Mouse (Mus musculus): ENCODE results near the gene Map3k1. TPM values are rescaled to one million over a fixed set of nuclear protein-coding genes. Genes with fewer than 3 reads are reported as not detected.

Map3k1 gene
- polyA plus RNA-seq, 1 experiment: 5.7 TPM

DNA sequence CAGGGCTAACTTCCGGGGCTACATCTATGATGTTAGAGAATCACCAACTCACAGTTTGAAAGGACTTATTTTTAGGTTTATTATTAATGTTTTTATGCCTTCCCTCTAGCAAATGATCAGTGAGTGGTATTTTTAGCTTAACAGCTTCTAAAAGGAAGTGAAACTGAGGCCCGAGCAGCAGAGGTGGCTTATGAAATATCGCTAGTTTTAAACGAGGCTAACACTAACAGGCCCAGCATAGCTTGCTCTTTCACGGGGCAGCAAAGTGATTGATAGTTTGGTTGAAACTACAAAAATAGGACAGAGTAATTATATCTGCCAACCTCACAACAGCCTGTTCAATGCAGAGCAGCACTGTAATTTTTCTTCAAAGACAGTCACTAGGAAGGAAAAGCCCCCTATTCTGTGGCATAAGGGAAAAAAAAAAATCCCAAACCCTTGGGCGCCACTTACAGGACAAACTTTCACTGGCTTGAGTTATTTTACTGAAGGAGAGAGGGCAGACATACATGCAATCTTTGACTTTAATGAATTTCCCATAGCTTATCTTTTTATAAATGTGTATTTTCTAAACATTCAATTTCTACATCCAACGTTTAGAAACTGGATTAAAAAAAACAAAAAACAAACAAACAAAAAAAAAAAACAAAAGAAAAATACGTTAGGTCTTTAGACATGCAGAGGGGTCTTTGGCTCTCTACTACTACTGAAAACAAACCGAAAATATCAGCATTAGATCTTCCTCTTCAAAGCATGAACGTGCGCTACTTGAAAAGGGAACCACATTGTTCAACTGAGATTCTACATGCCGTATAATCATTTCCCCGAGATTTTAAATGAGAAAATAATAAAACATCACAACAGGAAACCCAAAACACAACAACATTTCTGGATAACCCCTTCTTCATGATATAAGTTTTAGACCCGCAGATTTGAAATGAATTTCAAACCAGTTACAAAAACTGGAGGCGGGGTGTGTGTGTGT, 2.8 kb downstream of the Map3k1 start:
- Histone ChIP-seq H3K4me1 (peaks cover 40% of the 10 kb centered on the region), H3K4me3 (replicated peaks) (peak overlapping the region; percentile 85), H3K27me3 (replicated peaks) (peaks cover 41% of the 10 kb centered on the region), H3K9me3 (no peaks in the 10 kb centered on the region), H3K36me3 (replicated peaks; ENCODE audit: low read length) (no peaks in the 10 kb centered on the region)
- no peak for TF ChIP-seq FLI1 (IDR thresholded peaks at IDR 0.05; ENCODE audit: low read length)
- no peak for TF ChIP-seq GATA1 (IDR thresholded peaks at IDR 0.05; ENCODE audit: borderline replicate concordance, low read length)

DNA sequence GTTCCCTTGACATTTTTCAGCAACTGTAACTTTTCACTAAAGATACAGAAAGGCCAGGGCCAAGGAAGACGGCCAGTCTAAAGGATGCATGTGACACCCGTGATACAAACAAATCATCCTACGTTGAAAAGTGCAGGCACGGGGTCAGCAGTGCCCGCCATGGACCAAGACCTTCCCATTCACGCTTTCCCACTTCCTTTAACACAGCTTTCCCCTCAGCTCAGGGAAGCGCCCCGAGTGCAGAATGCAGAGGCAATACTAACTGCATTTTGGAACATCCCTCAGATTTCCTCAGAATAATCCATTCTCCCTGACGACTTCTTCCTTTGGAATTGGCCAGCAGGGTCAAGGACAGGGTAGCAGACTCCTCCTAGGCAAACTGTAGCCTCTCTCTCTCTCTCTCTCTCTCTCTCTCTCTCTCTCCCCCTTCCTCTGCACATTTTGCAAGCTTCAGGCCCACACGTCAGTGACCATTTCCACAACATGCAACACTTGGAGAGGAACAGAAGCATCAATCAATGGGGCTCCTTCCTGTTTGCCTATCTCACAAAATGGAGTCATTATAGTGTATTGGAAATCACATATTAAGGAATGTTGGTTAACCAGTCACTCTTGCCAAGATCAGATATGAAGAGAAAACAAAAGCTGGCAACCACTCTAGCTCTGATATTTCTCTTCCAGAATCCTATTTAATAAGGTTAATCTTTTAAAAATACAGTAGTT, 3.7 kb downstream of the Map3k1 start:
- H3K27me3 ChIP-seq (replicated peaks): peaks cover 39% of the 10 kb centered on the region
- peak overlapping the region; percentile 54 for H3K4me3 ChIP-seq (replicated peaks)
- peaks cover 40% of the 10 kb centered on the region for H3K4me1 ChIP-seq
- no peaks in the 10 kb centered on the region for H3K36me3 ChIP-seq (replicated peaks; ENCODE audit: low read length)
- no peak for TF ChIP-seq GATA1 (IDR thresholded peaks at IDR 0.05; ENCODE audit: borderline replicate concordance, low read length)
- TF ChIP-seq FLI1 (IDR thresholded peaks at IDR 0.05; ENCODE audit: low read length): no peak
- no peaks in the 10 kb centered on the region for H3K9me3 ChIP-seq

DNA sequence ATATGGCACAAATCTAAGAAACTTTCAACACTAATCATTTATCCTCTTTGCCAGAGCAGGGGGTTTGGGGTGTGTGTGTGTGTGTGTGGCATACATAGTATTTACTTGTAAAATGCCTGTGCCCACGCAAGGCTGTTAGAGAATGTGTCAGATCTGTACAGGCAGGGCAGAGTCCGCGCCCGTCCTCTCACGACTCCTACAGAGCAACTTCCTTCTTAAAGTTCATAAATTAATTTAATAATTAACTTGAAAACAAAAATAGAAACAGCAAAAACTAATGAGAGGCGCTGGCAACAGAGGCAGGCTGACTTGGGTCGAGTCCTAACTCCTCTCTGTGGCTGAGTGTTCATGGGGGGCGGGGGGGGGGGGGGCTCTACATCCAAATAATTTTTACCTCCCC, 4.6 kb downstream of the Map3k1 start:
- Histone ChIP-seq H3K36me3 (replicated peaks; ENCODE audit: low read length) (no peaks in the 10 kb centered on the region), H3K9me3 (no peaks in the 10 kb centered on the region), H3K4me3 (replicated peaks) (no peak overlapping the region), H3K27me3 (replicated peaks) (peaks cover 30% of the 10 kb centered on the region), H3K4me1 (peaks cover 34% of the 10 kb centered on the region)
- TF ChIP-seq FLI1 (IDR thresholded peaks at IDR 0.05; ENCODE audit: low read length) (no peak), GATA1 (IDR thresholded peaks at IDR 0.05; ENCODE audit: borderline replicate concordance, low read length) (no peak)

DNA sequence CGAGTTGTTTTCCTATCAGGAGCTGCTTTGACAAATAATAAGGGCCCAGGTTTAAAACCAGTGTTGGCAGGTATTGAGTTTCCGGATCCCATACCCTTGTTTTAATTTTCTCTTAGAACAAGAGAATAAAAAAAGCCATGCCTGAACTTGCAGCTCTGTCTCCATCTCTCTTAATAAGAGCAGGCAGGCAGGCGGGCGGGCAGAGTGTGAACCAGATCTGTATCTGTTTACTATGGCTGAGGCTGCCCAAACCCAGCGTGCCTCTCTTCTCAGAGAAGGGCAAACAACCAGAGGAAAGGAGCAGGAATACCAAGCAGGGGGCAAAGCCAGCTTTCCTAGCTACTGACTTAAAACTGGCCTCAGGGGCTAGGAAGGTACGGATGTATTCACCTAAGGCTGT, 5.3 kb downstream of the Map3k1 start:
- Histone ChIP-seq H3K27me3 (replicated peaks) (peaks cover 27% of the 10 kb centered on the region), H3K9me3 (no peaks in the 10 kb centered on the region), H3K4me1 (peaks cover 38% of the 10 kb centered on the region), H3K4me3 (replicated peaks) (no peak overlapping the region), H3K36me3 (replicated peaks; ENCODE audit: low read length) (no peaks in the 10 kb centered on the region)
- TF ChIP-seq GATA1 (IDR thresholded peaks at IDR 0.05; ENCODE audit: borderline replicate concordance, low read length) (no peak), FLI1 (IDR thresholded peaks at IDR 0.05; ENCODE audit: low read length) (no peak)

DNA sequence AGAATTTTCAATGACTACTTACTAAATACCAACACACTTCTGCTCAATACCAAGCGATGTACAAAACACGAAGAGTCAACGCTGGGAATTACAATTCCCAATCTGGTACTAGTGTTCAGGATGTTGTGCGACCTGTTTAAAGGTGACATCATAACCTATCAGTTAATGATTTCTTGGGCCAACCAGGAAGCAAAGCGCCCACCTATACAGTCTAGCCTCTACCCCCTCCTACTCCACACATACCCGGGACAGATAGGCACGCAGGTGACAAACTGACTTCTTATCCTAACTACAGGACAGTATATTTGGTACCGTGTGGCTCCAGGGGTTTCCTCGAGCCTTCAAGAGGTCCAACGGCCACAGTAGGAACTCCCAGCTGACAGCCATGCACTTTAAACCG, 5.9 kb downstream of the Map3k1 start:
- TF ChIP-seq GATA1 (IDR thresholded peaks at IDR 0.05; ENCODE audit: borderline replicate concordance, low read length) (no peak), FLI1 (IDR thresholded peaks at IDR 0.05; ENCODE audit: low read length) (no peak)
- Histone ChIP-seq H3K27me3 (replicated peaks) (peaks cover 28% of the 10 kb centered on the region), H3K36me3 (replicated peaks; ENCODE audit: low read length) (no peaks in the 10 kb centered on the region), H3K4me1 (peaks cover 44% of the 10 kb centered on the region), H3K9me3 (no peaks in the 10 kb centered on the region), H3K4me3 (replicated peaks) (no peak overlapping the region)

DNA sequence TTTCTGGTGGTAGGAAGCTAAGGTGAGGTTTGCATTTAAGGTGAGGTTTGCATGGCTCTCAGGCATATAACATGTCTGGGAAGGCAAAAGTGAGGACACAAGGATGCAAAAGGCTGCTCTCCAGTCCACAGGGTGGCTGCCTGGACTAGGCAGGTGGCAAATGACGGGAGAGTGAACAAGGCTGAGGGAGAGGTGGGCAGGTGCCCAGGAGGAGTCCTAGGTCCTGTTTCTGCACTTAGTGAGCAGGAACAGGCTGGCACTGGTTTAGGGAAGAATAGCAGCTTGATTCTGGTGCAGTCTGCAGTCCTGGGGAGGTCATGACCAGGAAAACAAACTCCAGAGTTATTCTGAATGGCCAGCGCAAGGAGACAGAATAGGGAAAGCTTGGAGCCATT, 6.5 kb downstream of the Map3k1 start:
- peaks cover 25% of the 10 kb centered on the region for H3K27me3 ChIP-seq (replicated peaks)
- H3K9me3 ChIP-seq: no peaks in the 10 kb centered on the region
- peaks cover 46% of the 10 kb centered on the region for H3K4me1 ChIP-seq
- no peak overlapping the region for H3K4me3 ChIP-seq (replicated peaks)
- no peak for TF ChIP-seq GATA1 (IDR thresholded peaks at IDR 0.05; ENCODE audit: borderline replicate concordance, low read length)
- 0 out of 2 replicates have a peak, but pooled peaks have one; percentile 11 for TF ChIP-seq FLI1 (IDR thresholded peaks at IDR 0.05; ENCODE audit: low read length)
- H3K36me3 ChIP-seq (replicated peaks; ENCODE audit: low read length): no peaks in the 10 kb centered on the region

DNA sequence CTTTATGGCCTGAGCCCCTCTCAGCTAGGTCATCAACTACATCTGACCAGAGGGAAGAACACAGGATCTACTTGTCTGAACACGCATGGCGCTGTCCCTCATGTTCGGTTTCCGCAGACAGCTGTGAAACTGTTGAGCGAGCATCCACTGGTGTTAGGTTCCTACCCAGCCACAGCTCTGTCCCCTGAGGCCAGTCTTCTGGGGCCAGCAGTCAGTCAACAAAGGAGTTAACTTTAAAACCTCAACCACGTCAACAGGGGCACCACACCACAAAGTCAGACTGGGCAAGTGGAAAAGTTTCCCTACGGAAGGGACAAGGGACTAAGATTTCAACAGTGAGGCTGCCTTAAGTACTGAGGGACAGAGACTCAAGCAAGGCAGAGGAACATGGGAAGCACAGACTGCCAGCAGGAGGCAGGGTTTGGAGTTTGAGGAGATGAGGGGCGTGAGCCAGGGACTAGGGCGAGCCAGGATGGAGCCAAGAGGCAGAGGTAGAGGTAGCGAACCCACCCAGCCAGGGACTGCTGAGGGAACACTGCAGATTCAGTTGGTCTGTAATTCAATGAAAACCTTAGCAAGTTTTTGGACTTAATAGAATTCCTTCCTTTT, 7.0 kb downstream of the Map3k1 start:
- H3K4me3 ChIP-seq (replicated peaks): peak overlapping the region; percentile 51
- H3K9me3 ChIP-seq: no peaks in the 10 kb centered on the region

DNA sequence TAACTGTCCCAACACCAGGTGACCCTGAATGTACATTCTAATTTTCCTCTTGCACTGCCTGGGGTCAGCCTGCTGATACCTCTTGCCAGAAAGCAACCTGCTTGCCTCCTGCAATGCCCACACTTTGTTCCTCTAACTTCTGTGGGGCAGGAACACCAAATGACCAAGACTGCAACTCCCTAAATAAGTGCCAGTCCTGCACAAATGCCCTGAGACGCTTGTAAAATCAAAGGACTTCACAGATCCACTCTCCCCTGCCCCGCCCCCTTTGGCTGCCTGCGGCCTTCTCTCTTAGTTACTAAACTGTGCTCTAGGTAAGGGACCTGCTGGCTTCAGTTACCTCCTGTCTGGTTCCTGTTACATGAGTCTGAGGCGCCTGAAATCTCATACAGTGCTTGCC, 7.9 kb downstream of the Map3k1 start:
- Histone ChIP-seq H3K9me3 (no peaks in the 10 kb centered on the region), H3K4me3 (replicated peaks) (no peak overlapping the region), H3K36me3 (replicated peaks; ENCODE audit: low read length) (no peaks in the 10 kb centered on the region), H3K27me3 (replicated peaks) (peaks cover 25% of the 10 kb centered on the region), H3K4me1 (peaks cover 54% of the 10 kb centered on the region)
- TF ChIP-seq FLI1 (IDR thresholded peaks at IDR 0.05; ENCODE audit: low read length) (no peak), GATA1 (IDR thresholded peaks at IDR 0.05; ENCODE audit: borderline replicate concordance, low read length) (no peak)

More for the DNA sequence above, 7.0 kb downstream of the Map3k1 start:
- H3K36me3 ChIP-seq (replicated peaks; ENCODE audit: low read length): no peaks in the 10 kb centered on the region
- H3K27me3 ChIP-seq (replicated peaks): peaks cover 25% of the 10 kb centered on the region
- TF ChIP-seq FLI1 (IDR thresholded peaks at IDR 0.05; ENCODE audit: low read length) (no peak), GATA1 (IDR thresholded peaks at IDR 0.05; ENCODE audit: borderline replicate concordance, low read length) (no peak)
- peaks cover 46% of the 10 kb centered on the region for H3K4me1 ChIP-seq

DNA sequence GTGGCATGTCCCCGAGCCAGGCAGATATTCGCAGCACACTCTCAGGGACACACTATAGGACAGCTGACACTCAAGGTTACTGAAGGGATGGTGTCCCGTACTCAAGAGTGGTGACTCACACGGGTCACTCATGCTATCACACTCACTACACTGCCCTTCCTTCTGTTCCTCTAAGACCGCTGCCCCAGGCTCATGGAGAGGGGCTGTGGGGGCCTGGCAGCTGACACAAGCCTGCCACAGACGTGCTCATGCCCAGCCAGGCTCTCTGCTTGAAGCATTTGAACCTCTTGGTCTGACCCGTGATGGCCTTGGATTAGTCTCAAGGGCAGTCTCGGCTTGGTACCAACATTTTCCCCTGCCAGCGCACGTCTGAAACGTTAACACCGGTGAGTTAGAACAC, 10.7 kb downstream of the Map3k1 start:
- Histone ChIP-seq H3K4me3 (replicated peaks) (peak overlapping the region; percentile 75), H3K4me1 (peaks cover 43% of the 10 kb centered on the region), H3K27me3 (replicated peaks) (peaks cover 21% of the 10 kb centered on the region), H3K36me3 (replicated peaks; ENCODE audit: low read length) (no peaks in the 10 kb centered on the region), H3K9me3 (no peaks in the 10 kb centered on the region)
- TF ChIP-seq FLI1 (IDR thresholded peaks at IDR 0.05; ENCODE audit: low read length) (no peak), GATA1 (IDR thresholded peaks at IDR 0.05; ENCODE audit: borderline replicate concordance, low read length) (no peak)
